Mouse (Mus musculus): ENCODE measurements around the gene Chek2. TPM values are rescaled to one million over a fixed set of nuclear protein-coding genes. Genes with fewer than 3 reads are reported as not detected.
"Not testable (repeated sequence)": the region's sequence is repeated elsewhere in the genome, so short reads cannot be mapped to it uniquely, and the experiment has no call there.

Gene Chek2
- total RNA-seq (2021), result 1 to 10 TPM; 2.9 to 4.1 TPM
- long read RNA-seq, experiment 1, partial matches to known transcripts, result 0 of 2 reads
- long read RNA-seq, experiment 1, other reads (novel, unspliced or antisense), result 1 of 2 reads
- long read RNA-seq, experiment 2, partial matches to known transcripts, result 0 of 1 reads
- long read RNA-seq, experiment 2, other reads (novel, unspliced or antisense), result 1 of 1 reads

DNA sequence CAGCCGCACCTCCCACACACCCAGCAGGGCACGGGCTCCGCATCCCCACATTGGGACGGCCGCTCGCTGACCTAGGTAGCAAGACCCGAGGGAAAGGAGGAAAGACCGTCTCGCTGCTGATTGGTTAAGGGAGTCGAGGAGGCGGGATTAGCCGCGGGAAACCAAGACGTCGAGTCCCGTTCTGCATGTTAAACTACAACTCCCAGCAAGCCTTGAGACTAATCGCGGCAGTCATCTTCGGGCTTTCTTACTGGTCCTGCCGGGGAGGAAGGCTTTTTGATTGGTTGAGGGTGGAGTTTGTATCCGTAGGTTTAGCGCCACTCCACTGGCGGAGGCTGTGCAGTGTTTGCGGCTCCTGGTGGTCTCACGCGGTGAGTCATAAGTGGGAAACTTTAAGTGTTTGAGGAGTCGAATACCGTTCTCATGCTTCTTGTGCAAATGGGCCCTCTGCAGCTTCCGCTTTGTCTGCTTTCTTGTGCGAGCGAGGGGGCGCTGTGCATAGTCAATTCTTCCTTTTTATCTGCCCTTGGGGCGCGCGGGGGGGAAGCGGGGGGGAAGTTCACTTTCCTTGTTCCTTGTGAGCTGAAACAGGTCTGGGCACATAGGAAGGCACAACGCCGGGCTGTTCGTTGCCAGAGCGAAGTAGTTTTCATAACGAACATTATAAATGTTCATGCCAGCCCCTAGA is at the start of gene Chek2, which contains the start of gene Hscb:
Gene Chek2 (plus strand): TSS at position 302 of the 688 bp plus-strand sequence.
Gene Hscb (minus strand): TSS at position 100 of the 688 bp plus-strand sequence.
- DNase-seq, result peak; percentile 95 to 96

DNA sequence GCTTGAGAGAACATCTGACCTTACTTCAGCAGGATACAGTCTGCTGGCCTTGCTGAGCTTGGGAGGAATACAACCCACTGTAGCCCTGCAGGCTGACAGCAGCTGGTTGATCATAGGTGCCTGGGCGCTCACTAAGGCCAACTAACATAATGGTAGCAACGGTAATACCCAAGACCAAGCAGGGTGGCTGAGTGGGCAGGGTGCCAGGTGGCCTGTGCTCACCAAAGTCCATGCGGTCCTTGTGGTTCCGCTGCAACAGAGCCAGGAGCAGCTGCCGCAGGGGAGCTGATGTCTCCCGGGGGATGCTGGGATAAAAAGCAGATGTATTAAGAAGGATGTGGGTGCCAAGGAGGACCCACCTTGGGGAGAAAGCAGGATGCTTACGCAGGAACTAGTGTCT is 45.4 kb upstream of the Chek2 start:
- DNase-seq, result no peak

DNA sequence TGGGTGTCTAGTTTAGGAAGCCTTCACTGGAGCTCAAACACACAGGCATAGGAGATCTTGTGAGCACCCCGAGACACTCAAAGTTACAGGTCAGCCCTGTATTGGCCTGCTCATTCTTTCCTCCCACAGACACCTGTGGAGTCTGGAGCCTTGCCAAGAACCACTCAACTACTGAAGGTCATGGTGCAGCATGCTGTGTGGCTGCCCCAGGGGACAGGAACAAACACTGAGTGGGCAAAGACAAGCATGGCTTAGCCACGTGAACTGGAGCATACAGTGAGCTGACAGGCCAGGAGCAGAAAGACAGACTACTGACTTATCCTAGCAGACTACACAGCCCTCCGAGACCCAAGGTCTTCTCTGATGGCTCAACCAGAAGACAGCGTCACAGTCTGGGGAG is 42.1 kb upstream of the Chek2 start:
- peak; percentile 34 to 49 for DNase-seq

DNA sequence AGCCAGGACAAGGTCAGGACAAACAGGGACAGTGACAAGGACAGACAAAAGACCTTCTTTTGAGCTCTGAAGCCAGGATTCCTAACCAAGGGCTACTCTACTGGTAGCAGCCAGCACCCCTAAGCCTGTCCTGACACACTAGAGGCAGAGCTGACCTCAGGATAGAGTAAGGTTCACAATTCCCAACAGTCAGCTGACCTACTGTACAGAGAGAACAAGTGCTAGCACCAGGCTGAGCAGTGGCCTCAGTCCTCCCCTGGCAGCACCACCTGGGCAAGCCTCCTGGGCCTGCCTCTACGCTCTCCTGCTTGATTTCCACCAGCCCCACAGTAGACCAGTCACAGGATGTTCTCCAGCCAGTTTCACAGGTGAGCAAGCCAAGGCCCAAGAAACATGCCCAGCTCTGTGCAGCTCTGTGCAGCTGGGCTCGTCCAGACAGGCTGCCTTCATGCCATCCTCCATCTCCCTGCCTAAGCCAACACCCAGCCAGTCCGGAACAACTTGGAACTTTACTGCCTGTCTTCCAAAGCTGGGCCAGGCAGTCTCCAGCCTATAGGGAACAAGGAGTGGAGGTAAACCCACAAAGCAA is 38.6 kb upstream of the Chek2 start:
- DNase-seq, result no peak

DNA sequence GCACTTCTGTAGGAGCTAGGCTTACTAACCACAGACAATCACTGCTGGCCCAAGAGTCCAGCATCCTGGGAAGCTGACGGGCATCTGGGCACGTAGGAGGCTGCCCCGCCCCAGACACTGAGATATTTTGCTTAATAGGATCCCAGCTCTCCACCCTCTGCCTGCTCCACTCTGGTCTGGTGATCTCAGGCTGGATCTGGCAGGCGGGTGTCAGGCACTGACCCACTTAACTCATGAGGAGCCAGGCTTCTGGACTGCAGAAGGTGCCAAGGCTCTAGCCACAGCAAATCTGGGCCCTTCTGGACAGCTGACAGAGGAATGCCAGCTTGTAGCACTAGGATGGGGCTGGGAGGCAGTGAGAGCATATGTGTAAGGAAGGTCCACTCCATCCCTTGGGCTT is 37.6 kb upstream of the Chek2 start:
- no peak for DNase-seq

DNA sequence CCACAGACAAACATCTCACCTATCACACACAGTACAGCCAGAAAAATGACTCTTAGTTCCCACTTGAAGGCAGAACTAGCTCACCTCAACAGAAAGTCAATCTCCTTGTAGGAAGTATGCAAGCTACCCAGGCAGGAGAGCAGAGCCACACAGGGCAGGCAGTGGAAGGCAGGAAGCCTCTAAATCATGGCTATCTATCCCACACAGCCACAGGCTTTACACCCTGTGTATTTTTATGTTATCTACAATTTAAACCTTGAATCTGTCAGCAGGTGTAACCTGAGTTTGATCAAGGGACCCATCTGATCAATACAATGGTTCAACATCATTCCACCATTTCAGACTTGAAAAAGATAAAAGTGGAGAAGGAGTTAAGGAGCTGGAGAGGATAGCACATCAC is 37.0 kb upstream of the Chek2 start:
- no peak for DNase-seq

DNA sequence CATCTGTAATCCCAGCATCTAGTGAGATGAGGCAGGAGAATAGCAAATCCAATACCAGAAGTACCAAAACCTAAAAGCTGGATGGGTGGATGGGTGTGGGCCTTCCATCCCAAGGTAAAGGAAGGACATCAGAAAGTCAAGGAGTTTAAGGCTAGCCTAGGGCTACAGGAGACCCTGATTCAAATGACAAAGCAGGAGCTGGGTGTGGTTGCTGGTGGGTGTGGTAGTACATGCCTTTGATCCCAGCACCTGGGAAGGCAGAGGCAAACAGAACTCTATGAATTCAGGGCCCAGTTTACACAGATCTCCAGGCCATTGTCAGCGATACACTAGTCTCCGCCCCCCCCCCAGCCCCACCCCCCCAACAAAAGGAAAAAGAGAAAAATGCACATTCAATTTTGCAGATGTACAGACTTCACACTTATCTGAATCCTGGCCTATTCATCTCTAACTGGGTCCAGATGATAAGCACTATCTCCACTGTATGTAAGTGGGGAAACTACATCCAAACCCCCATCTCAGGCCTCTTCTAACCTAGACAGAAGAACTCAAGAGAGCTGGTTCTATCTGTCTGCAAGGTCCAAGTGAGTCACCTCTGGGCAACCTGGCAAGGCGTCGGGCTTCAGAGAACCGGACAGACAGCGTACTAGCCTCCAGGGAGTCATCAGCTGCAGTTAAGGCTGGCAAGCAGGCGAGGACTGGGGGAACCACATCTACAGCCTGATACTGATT is 35.6 kb upstream of the Chek2 start:
- DNase-seq, result no peak

DNA sequence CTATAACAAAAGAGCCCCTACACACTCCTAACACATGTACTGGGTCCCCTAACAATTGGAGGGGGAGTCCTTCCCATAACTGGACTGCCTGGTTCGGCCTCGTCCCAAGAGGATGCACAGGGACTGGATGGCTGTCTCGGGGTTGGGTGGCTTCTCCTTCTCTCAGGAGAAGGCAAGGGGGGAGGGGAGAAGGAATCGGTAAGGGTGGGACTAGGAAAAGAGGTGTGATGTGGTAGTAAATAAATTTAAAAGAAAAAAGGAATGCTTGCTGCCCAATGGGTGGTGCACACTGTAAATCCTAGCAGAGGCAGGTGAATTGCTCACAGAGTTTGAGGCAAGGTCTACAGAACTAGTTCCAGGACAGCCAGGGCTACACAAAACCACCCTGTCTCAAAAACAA is 33.6 kb upstream of the Chek2 start:
- DNase-seq, result no peak

DNA sequence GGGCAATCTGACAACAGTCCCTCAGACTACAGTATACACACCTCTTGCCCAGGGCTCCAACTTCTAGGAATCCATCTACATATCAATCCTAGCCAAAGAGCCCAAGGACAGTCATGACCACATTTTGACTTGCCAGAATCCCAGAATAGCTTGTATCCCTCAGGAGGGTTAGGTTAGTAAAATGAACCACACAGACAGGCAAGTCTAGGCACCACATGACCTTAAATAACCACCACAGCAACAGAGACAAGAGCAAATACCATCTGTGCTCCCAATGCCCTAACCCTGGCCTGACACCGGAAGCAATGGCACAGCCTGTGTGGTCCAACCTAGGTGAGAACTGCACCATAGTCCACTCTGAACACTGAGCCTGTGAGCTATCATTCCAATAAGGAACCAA is 33.1 kb upstream of the Chek2 start:
- no peak for DNase-seq

DNA sequence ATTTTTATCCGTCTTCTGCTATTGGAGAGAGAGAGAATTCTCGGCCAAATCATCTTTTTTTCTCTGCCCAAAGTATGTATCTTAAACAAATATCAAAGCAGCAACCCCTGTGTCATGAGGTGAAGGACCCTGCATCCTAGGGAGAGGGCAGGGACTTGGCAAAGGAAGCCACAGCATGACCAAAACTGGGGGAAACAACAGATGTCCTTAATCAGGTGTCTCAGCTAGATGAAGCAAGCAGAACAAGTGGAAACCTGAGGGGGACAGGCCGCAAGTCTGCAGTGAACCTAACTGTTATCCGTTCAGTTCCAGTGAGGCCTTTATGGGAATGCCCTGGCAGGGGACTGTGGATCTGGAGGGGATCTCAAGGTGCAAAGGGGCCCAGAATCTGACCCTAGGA is 32.3 kb upstream of the Chek2 start:
- no peak for DNase-seq

DNA sequence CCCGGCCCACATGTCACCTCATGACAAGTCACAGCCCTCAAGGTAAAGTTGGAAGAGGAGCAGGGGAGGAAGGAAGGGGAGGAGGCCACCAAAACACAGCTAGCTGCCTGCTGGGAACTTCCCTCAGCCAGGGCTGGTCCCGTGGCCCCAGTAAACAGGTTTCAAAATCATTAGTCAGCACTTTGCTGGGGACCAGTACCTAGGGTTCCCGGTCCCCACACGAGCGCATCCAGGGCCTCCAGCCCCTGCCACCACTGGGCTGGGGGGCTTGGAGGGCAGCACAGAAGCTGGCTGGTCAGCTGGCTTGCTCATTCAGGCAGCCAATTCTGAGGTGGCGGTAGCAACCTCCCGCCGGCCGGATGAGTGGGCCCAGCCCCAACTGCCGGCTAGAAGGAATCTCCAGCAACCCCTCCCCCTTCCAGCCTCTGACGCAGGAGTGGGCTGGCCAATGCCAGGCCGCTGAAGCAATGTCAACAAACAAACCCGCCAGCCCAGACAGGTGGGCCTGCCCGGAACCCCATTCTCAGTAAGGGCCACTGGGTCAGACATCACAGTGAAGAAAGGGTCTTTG is 31.6 kb upstream of the Chek2 start:
- peak; percentile 92 to 96 for DNase-seq

DNA sequence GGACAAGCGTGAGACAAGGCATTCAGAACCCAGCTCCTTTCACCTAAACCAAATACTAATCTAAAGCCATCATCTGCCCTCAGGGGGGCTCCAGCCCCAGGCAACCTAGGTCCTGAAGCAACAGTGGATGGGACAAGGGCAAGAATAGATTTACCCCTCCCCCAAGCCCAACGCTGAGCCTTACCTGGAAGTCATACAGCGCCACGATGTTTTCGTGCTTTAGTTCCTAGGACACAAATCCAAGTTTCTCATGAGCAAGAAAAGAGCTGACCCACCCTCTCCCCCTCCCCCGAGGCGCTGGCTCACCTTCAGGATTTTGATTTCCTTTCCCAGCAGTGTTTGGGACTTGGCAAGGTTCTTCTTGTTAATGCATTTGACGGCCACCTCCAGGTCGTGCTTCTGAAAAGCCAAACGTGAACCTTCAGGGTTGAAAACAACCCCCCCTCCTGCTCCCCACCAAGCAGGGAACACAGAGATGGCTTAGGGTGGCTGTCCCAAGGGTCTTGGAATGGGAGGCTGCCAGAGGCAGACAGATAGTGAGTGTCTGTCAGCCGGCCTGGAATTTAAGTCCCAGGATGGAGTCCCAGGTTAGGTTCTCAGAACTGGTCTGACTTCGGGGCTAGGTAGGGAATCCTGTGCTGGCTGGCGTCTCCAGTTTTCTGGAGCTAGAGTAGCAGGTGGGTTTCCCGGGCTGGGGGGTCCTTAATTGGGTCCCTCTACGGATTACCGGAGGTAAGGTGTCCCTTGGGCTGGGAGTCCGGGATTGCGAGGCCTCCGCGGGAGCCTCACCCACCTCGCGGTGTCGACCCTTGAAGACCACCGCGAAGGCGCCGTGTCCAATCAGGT is 30.7 kb upstream of the Chek2 start:
- DNase-seq, result peak in 1 of 2 experiments; percentile 39

DNA sequence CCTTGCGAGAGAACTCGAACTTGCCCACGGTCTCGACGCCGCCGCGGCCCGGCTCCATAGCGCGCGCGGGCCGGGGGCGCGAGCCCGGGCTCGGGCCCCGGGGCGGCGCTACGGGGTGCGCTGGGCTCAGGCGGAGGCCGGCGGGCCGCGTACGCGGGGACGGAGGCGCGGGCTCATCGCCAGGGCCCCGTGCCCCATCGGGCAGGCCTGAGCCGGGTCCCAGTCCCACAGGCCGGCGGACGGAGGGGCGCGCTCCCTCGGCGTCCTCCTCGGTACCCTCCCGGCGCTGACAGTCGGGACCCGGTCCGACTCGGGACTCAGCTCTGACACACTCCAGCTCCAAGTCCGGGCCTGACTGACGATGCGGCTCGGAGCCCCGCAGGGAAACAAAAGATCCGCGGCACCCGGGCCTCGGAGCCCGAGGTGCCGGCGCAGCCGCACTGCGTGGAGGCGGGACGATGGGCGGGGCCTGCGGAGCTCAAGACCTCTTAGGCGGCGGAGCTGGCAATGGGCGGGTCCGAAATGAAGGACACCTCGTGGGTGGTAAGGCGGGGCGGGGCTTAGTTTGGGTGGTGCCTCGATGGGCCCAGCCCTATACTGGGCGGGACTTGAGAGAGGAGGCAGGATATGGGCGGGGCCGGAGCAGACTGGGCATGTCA is 30.0 kb upstream of the Chek2 start, which contains the start of gene Ulk1:
Gene Ulk1 (minus strand): TSS at position 431 of the 659 bp plus-strand sequence.
- peak; percentile 100 for DNase-seq

DNA sequence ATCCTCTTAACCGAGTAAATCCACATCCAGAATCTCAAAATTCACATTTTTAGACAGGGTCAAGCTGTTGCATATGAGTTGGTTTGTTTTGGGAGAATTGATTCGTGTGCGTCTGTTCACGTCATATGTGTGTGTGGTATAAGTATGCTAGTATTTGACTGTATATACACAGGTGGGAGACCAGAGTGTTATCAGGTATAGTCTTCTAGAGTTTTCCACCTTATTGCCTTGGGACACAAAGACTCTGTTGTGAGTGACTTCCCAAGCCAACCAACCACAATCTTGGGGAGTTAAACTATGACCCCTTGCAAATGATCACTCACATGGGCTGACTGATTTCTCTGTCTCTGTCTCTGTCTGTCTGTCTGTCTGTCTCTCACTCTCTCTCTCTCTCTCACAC is 15.4 kb upstream of the Chek2 start:
- no peak for DNase-seq

DNA sequence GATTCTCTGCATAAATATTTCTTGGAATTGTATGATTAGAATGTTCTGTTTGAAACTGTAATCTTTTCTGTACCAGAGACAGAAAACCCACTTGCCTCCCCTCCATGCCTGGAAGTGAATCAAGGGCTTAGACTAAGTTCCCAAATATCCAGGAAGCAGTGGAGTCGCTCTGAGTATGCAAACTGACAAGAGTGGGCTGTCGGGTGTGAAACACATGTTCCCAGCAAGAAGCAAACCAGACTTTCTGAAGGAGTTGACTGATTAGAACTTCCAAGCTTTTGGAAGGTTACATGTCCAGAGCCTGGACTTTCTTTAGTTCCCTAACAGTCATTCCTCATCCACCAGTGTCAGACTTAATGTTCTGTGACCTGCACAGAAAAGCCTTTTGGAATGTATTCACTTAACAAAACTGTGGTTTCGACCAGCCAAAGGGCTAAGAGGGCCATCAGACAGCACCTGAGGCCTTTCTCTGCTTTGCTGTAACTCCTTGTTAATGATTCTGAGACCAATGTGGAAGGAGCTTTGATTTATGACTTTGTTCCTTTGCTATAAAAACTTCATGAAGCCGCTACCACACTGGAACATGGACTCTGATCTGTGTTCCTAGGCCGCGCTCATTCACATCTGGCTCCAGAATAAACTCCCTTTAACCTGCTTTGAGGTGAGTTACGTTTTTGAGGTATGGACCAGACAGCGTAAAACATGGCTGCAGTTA is 12.8 kb upstream of the Chek2 start:
- DNase-seq, result no peak

DNA sequence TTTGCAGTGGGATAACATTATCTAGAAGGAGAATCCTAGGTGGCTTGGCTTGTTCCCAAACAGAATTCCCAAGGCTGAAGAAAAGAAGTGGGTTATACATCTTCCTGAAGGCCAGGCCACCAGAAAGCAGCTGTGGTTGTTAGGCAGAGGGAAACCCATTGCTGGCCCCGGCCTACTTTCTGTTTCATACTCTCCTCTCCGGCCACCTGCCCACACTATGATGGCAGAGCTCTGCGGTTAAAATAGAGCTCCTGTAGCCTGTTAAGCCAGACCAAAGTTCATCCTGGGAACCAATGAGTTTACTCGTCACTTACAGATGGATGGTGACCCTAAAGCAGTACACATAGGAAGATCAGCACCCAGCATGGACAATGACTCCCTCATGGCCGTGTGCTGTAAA is 12.2 kb upstream of the Chek2 start:
- DNase-seq, result no peak

DNA sequence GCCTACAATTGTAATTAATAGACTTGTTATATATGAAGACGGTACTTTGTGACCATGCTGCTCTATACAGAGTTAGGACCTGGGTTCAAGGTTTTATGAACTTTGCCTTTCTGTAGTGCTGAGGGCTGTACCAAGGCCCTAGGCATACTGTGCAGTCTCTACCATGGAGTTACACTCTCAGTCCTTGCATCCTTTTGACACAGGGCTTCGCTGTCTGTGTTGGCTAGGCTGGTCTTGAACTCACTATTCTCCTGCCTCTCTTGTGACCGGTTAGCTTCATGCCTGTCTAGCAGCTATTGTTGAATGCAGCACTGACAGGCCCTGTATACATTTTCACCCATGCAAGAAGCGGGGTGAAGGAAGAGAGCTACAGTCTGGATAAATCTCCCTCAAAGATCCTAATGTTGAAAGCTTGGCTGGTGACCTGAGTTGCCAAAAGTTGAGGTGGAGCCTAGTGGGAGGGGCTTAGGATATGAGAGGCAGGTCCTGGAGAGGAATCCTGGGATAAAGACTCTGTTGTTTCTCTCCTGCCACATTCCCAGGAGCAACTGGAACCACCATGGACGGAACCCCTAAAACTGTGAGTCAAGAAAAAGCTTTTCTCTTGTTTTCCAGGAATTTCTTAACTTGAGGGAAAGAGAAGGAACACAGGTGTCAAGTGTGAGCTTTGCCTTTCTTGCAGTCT is 8.6 kb upstream of the Chek2 start:
- no peak for DNase-seq

DNA sequence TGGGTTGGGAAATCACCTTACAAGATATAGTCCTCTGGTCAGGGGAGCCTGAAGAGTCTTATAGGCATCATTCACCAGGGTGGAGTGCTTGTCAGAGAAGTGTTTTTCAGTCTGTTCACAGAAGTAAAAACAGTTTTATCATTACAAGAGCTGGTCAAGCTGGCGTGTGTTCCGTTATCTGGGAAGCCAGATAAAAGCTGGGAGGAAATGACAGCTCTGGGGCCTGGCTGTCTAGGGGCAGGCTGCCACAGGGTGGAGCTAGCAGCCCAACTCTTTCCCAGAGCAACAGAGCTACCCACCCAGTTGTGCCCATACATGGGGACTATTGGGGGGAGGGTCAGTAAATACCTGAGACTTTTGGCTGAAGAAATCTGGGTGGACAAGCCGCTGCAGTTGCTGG is 3.8 kb upstream of the Chek2 start:
- peak; percentile 56 to 70 for DNase-seq

DNA sequence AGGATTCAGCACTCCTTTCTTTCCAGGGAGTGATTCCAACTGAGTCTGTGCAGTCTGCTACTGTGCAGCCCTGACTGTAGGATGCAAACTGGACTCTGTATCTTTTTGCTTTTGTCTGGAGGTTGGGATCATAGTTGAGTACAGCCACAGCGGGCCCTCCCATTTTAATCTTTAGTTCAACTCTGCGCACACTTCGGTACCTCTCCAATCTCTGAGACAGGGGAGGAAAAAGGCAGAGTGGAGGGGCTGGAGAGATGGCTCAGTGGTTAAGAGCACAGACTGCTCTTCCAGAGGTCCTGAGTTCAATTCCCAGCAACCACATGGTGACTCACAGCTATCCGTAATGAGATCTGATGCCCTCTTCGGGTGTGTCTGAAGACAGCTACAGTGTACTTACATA is 1.8 kb upstream of the Chek2 start:
- not testable (repeated sequence) for DNase-seq
